Mouse (Mus musculus) fibroblast of lung, adult 2 months (primary cell): ENCODE results near the gene Gale.
A peak's percentile ranks its signal among the peaks of the same experiment; 100 is the strongest.

ENCODE experiments used
- DNase-seq: peaks from one replicate; pipeline ENCODE4 v3.0.0-alpha.2; 2011; ENCODE audit warnings: low read depth

Gene Gale

DNA sequence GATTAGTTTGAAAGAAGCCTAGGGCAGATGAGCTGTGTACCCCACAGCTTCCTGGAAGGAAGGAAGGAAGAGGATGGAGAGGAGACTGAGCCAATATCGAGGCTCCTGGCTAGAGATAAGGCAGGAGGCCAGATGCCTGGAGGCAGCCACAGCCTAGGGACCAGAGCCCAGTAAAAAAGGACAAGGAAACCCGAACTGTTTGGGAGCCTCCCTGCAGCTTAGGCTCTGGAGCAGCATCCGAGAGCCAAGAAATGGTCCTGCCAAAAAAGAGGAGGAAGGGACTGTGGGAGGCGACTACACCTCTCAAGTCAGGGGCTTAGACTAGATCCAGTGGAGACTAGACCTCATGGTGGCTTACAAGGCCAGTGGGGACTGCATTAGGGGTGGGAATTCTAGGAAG lies 20.1 kb upstream of the Gale start:
- DNase-seq = no peak

GRCm38 (mm10) chr4:135945706-135946105 lies 17.8 kb upstream of the Gale start:
- DNase-seq = no peak

DNA sequence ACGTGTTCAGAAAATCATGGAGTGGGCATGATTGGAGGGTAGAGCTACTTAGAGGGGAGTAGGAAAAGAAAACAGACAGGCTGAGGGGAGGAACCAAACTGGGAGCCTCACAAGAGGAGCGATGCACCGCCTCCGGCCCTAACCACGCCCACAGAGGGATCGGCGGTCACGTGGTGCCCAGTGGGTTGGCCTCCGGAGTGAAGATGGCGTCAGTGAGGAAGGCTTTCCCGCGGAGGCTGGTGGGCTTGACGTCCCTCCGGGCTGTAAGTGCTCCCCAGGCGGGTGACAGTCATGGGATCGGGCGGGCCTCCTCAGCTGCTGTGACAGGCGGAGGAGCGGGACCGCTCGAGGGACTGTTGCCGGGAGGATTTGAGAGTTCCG lies 17.3 kb upstream of the Gale start, which contains the start of gene Hmgcl:
TSS of gene Hmgcl (plus strand) at position 171 of the 381 bp plus-strand sequence.
- DNase-seq = peak; percentile 76

DNA sequence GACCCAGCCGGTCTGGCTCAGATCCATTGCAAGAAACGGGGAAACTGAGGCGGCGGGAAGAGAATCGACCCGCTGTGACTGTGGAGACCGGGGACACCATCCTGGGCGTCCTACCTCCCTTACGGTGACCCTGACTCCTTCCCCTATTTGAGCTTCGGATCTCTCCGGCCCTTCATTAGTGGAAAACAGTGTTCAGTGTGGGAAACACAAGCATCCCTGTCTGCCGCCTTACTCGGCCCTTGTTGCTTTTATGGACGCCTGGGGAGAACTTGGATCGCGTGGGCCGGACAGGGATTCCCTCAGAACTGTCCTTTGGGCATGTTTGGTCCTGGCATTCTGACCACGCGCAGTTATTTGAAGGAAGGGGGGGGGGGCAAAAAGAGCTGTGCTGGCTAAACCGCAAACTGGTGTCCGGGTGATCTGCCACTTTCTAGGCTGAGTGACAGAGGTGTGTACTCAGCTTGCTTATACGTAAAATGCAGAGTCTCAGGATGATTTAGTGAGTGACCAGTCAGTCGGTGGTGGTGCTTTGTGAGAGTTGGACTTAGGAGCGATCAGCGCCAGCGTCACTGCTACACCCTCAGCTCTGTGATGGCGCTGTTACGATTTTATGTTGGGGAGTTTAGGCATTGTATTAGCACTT lies 16.7 kb upstream of the Gale start:
- DNase-seq = no peak

GRCm38 (mm10) chr4:135948142-135948541 lies 15.4 kb upstream of the Gale start:
- no peak for DNase-seq

- no peak for DNase-seq
Measured at GRCm38 (mm10) chr4:135949475-135949874, 14.1 kb upstream of the Gale start.

DNA sequence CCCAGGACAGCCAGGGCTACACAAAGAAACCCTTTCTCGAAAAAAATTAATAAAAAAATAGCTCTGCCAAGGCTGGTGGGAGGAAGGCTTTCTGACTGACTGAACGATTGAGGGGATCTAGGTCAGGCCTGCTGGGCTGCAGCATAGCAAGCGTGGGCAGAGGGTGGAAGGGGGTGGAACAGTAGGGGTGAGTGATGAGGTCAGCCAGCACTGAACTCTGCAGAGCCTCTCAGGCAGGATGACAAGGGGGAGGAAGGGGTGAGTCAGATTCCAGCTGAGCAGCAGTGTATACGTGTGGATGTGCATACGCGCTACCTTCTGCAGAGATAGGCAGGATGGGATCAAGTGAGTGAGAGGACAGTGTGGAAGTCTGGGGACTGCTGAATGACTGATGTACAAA lies 13.6 kb upstream of the Gale start:
- no peak for DNase-seq

DNA sequence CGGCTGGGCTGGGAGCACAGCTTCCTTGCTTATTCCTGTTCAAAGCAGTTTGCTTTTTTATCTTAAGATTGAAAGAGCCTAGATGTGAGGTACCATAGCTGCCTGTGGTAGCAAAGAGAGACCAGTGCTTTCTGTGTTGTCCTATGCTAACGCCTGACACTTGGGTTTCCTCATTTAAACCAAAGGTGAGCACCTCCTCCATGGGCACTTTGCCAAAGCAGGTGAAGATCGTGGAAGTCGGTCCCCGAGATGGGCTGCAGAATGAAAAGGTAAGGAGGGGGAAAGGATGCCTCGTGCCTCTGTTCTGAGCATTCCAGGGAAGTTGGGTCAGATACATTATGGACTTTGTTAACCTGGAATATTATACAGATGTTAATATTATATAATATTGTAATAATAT lies 13.2 kb upstream of the Gale start:
- no peak for DNase-seq

GRCm38 (mm10) chr4:135951505-135951904 lies 12.0 kb upstream of the Gale start:
- no peak for DNase-seq

DNA sequence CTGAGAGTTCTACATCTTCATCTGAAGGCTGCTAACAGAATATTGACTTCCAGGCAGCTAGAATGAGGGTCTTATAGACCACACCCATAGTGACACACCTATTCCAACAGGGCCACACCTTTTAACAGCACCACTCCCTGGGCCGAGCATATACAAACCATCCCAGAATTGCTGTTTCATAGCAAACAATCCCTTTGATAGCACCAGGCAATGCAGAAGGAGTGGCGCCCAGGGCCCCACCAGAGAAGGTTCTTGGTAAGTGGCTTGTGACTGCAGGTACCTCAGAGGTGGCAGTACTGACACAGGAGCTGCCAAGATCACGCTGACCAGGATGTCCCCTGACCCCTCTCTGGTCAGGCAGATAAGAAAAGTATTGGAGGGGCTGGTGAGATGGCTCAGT lies 10.3 kb upstream of the Gale start:
- no peak for DNase-seq

- DNase-seq = no peak
Measured at GRCm38 (mm10) chr4:135954241-135954640, 9.3 kb upstream of the Gale start.

DNA sequence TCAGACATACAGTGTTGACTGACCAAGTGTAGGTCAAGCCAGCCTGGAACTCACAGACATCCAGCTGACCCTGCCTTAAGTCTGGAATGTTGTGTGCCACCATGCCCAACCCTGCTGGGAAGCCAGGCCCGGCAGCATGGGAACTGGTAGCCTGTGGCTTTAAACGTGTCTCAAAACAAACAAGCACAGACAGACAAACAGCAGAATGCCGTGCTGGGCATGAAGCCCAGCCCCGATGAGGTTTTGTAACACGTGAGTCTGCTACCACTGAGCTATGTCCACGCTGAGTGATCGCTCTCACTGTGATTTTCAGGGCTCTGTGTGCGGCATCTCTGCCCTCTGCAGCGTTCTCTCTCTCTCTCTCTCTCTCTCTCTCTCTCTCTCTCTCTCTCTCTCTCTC lies 7.6 kb upstream of the Gale start:
- DNase-seq = no peak

- no peak for DNase-seq
Measured at GRCm38 (mm10) chr4:135958354-135958753, 5.2 kb upstream of the Gale start.

DNA sequence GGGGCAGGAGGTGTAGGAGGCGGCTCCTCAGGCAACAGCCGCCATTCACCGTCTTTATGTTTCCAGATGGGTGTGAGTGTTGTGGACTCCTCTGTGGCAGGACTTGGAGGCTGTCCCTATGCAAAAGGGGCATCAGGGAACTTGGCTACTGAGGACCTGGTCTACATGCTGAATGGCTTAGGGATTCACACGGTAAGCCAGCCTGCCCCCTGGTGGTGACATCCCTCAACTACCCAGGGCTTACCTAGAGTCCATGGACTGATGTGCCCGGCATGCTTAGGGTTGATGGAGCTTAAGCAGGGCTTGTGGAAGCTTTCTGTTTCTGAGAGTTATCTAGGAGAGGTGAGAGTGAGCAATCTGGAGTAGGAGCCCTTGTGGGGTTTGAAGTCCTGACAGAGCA lies 2.8 kb upstream of the Gale start:
- DNase-seq = no peak

DNA sequence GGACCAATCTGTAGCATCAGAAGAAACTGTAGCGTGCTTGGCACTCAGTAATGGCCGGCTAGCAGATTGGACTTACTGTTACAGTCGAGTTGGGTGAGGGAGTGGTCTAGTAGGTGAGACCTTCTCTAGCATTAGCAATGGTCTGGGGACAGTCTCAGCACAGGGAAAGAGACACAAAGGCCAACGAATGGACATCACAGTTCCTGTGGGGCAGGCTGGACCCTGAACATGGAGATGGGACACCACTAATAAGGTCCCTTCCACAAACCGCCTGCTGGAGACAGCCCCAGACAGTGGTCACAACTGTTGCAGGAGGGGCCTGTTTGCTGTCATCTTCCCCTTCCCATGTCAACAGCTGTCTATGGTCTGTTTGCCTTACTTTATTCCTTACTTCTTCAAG lies 1.8 kb upstream of the Gale start:
- DNase-seq = no peak

GRCm38 (mm10) chr4:135962198-135962597 lies 1.3 kb upstream of the Gale start:
- no peak for DNase-seq

DNA sequence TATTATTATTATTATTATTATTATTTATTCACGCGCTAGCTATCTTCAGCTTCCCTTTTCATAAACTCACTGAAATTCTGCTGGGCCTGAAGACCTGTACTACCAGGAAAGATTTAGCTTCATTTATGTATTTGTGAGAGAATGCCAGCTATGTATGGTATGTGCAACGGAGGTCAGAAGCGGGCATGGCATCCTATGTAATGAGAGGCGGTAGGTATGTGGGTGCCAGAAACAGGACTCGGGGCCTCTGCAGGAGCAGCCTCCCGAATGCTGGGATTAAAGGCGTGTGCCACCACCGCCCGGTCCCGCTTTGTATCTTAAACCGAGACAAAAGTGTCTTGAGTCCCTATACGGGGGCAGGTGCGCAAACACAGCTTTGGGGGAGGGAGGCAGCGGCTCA lies 581 bp upstream of the Gale start:
- DNase-seq = no peak

- peak; percentile 75 for DNase-seq
Measured at GRCm38 (mm10) chr4:135964426-135964825, 899 bp downstream of the Gale start.

DNA sequence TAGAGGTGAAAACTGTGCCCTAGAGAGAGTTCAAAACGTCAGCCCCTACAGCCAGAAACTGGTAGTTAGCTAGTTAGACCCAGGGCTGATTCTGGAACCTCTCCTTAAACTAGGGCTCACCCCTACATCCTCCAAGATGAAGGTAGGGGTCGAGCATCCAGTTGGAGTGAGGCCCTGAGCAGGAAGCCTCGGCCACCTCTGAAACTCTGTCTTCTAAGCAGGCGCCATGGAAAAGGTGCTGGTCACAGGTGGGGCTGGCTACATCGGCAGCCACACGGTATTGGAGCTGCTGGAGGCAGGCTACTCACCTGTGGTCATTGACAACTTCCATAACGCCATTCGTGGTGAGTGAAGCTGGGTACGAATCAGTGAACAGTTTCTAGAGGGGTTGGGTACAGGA lies 1.6 kb downstream of the Gale start:
- DNase-seq = no peak

- DNase-seq = no peak
Measured at GRCm38 (mm10) chr4:135966283-135966682, 2.8 kb downstream of the Gale start.

- DNase-seq = no peak
Measured at GRCm38 (mm10) chr4:135967086-135967760, 3.7 kb downstream of the Gale start.

DNA sequence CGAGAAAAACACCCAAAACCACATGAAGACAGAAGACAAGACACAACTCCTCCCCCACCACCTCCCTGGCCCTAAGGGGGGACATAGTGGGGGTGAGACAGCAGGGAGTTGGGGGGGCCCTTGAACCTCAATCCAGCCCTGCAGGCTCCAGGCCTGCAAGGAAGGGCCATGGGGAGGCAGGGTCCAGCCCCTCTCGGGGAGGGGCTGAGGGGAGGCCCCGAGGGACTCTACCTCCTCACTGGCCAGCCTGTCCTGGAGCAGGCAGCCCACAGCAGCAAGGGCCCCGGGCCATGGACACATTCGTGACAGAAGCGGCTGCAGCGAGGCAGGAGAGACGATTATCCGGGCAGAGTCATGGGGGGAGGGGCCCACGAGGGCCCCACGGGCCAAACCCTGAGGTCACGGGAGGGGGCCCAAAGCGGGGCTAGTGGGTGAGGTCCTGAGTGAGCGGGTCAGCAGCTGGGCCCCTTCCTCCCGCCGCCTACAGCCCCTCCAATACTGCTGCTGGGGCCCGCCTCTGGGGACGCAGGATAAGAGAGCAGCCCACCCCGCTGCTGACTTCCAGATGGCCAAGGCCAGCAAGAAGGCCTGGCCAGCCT lies 4.8 kb downstream of the Gale start:
- DNase-seq = no peak

- DNase-seq = no peak
Measured at GRCm38 (mm10) chr4:135969070-135969750, 5.7 kb downstream of the Gale start.
